Mouse (Mus musculus): ENCODE measurements around the gene Dock9.

The Dock9 gene

GRCm38 (mm10) chr14:121508929-121509328 is 288.7 kb downstream of the Dock9 start:
- DNase-seq (ENCODE audit: low read depth): no peak

- no peak for DNase-seq (ENCODE audit: low read depth)
Observed at GRCm38 (mm10) chr14:121506336-121506735, 291.3 kb downstream of the Dock9 start.

- no peak for DNase-seq (ENCODE audit: low read depth)
Observed at GRCm38 (mm10) chr14:121505485-121505860, 292.2 kb downstream of the Dock9 start.

GRCm38 (mm10) chr14:121504781-121505484 is 292.7 kb downstream of the Dock9 start, which contains the start of gene Slc15a1:
Gene Slc15a1, minus strand, starts transcription at chr14:121505252.
- no peak for DNase-seq (ENCODE audit: low read depth)

GRCm38 (mm10) chr14:121500577-121500976 is 297.1 kb downstream of the Dock9 start:
- peak; percentile 29 for DNase-seq (ENCODE audit: low read depth)

DNA sequence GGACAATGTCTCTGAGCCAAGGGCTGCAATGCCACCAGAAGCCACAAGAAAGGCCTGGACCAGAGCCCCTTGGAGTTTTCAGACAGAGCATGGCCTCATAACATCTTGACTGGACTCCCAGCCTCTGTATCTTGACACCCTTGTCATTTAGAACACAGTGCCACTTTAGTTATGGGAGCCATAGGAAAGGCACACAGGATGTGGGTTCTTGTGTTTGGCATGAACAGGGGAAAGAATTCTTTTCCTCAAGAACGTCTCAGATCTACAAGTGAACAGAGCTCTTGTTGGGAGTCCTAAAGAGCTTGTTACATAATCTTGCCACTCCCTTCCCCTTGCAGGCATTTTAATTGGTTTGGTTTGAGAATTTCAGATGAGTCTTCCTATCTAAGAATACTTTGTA is 297.9 kb downstream of the Dock9 start:
- no peak for DNase-seq (ENCODE audit: low read depth)

- DNase-seq (ENCODE audit: low read depth): no peak
Observed at GRCm38 (mm10) chr14:121497800-121498199, 299.8 kb downstream of the Dock9 start.

- no peak for DNase-seq (ENCODE audit: low read depth)
Observed at GRCm38 (mm10) chr14:121495741-121496140, 301.9 kb downstream of the Dock9 start.

GRCm38 (mm10) chr14:121495120-121495519 is 302.5 kb downstream of the Dock9 start:
- no peak for DNase-seq (ENCODE audit: low read depth)

GRCm38 (mm10) chr14:121494238-121494637 is 303.4 kb downstream of the Dock9 start:
- no peak for DNase-seq (ENCODE audit: low read depth)

- DNase-seq (ENCODE audit: low read depth): no peak
Observed at GRCm38 (mm10) chr14:121493712-121494111, 303.9 kb downstream of the Dock9 start.

GRCm38 (mm10) chr14:121492328-121492727 is 305.3 kb downstream of the Dock9 start:
- no peak for DNase-seq (ENCODE audit: low read depth)

Data from 416B (cell line).